Mouse (Mus musculus) bone marrow macrophage, adult 2 months (primary cell): ENCODE results near the gene Pradc1.

ENCODE experiments used
- CTCF ChIP-seq: IDR thresholded peaks from 2 replicates; pipeline ENCODE4 v1.5.1; 2012; ENCODE audit warnings: low read depth, mild to moderate bottlenecking, low read length, moderate library complexity
- POLR2A ChIP-seq: IDR thresholded peaks from 2 replicates; pipeline ENCODE4 v1.6.1; 2012; ENCODE audit warnings: mild to moderate bottlenecking, low read depth, low read length, borderline replicate concordance

GRCm38 (mm10) chr6:85488510-85488909 lies 36.7 kb upstream of the Pradc1 start:
- TF ChIP-seq CTCF = no peak
- TF ChIP-seq POLR2A = no peak
